Mouse (Mus musculus): ENCODE measurements around the gene B3gntl1. TPM values are rescaled to one million over a fixed set of nuclear protein-coding genes. Genes with fewer than 3 reads are reported as not detected.

B3gntl1 gene
- 1.3 and 1.5 TPM in 2 replicates for polyA plus RNA-seq (2012; rRNA removed)

GRCm38 (mm10) chr11:121672990-121673572, at the start of gene B3gntl1:
TSS of gene B3gntl1 (minus strand) at chr11:121673153.

GRCm38 (mm10) chr11:121701244-121701643, 28.3 kb upstream of the B3gntl1 start, which contains the start of gene Metrnl:
TSS of gene Metrnl (plus strand) at chr11:121701544.

Other genes with a start within 250 kb of the B3gntl1 start
- gene Fn3k, start 238.2 kb downstream of the B3gntl1 start, polyA plus RNA-seq (2012; rRNA removed) = 32.8 and 40.2 TPM in 2 replicates
- 16.7 and 19.3 TPM in 2 replicates for gene Tbcd, start 221.2 kb downstream of the B3gntl1 start, polyA plus RNA-seq (2012; rRNA removed)
- 0.12 and 0.18 TPM in 2 replicates for gene Zfp750, start 153.8 kb downstream of the B3gntl1 start, polyA plus RNA-seq (2012; rRNA removed)
- gene Metrnl, start 28.4 kb upstream of the B3gntl1 start, polyA plus RNA-seq (2012; rRNA removed) = 2.1 and 2.5 TPM in 2 replicates
- gene Ptchd3, start 157.1 kb upstream of the B3gntl1 start, polyA plus RNA-seq (2012; rRNA removed) = not detected in 2 replicates

Data from liver, embryonic 14 days (tissue).